15 mouse cellular contexts compared by ENCODE assay signal in the genomic region with DNA sequence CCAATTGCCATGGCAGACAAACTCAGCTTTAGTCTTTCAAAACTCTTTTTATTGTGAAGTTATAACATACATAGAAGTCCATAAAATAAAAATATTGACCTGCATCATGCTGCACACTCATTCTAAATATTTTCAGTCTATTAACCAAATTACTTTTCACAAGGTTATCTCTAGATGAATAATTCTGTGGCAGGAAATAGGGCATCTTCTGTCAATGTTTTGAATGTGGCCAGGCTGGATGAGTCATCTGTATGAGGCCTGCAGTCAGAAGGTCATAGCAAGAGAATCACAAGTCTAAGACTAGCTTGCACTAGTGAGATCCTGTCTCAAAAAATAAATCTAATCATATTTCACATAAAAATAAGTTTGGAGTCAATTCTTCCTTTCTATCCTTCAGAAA.
"Had no signal": no experiment of that assay in that cellular context is flagged by ENCODE, and none has a peak within 500 bp of the region (broad histone marks: within the 10 kb centered on the region; RNA-seq: fewer than 3 reads in every experiment).

No protein-coding gene starts in this region.

- H3K27me3 ChIP-seq: midbrain, embryonic 12.5 days; midbrain, embryonic 15.5 days; neural tube, embryonic 12.5 days; neural tube, embryonic 15.5 days; stomach, embryonic 15.5 days had no signal

- H3K36me3 ChIP-seq: midbrain, embryonic 12.5 days; midbrain, embryonic 15.5 days; neural tube, embryonic 12.5 days; neural tube, embryonic 15.5 days; stomach, embryonic 15.5 days had no signal

- H3K4me3 ChIP-seq: layer of hippocampus, adult 2 months; left cerebral cortex, adult 2 months; midbrain, embryonic 12.5 days; midbrain, embryonic 15.5 days; neural tube, embryonic 12.5 days; neural tube, embryonic 15.5 days; stomach, embryonic 15.5 days had no signal

- DNase-seq: kidney, postnatal 25 days; layer of hippocampus, postnatal 36 days; liver, postnatal 0 days; lung, embryonic 14.5 days; retina, postnatal 1 day; right cerebral cortex, postnatal 25 days; spleen, adult 18-20 months; thymus, postnatal 36 days had no signal
